Comparison of ENCODE assay signal across 11 mouse cellular contexts in the genomic region with DNA sequence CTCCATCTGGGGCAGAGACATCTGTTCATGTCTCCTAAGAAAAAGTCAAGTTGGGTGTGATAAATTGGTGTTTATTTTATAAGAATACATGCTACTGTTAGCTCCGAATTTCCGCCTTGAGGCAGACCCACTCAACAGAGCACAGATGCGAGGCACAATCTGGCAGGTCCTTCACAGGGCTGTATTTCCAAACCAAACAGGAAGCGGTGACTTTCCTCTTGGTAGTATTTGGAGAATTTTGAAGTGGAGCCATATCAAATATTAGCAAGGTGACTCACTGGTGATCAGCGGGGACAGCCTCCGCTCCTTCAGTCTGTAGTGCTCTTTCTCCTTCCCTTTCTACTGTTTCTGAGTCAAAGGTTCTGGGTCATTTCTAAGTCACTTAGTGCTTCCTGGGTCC.
A peak's percentile ranks its signal among the peaks of the same experiment; 100 is the strongest.
DNase-seq lines count a peak whose midpoint lies in the region; ATAC-seq and TF ChIP-seq lines count a peak whose summit lies in the region.
"Had no signal": no experiment of that assay in that cellular context is flagged by ENCODE, and none has a peak within 500 bp of the region (broad histone marks: within the 10 kb centered on the region; RNA-seq: fewer than 3 reads in every experiment).

No protein-coding gene starts in this region.

- H3K9me3 ChIP-seq in hindbrain, embryonic 13.5 days = no peaks in the 10 kb centered on the region
- H3K9me3 ChIP-seq in hindbrain, postnatal 0 days (ENCODE audit: low read length) = no peaks in the 10 kb centered on the region
- no peaks in the 10 kb centered on the region for H3K9me3 ChIP-seq in stomach, postnatal 0 days (ENCODE audit: control insufficient read depth, low read length)
- no peaks in the 10 kb centered on the region for H3K9me3 ChIP-seq in hindbrain, embryonic 10.5 days

- no peak for DNase-seq in hindbrain, postnatal 0 days (ENCODE audit: low spot score)
- peak; percentile 17 for DNase-seq in urinary bladder, postnatal 25 days (ENCODE audit: low spot score)
- no peak for DNase-seq in urinary bladder, postnatal 4 days (ENCODE audit: low spot score in 2 of 2)
- peak; percentile 62 to 74 for DNase-seq in layer of hippocampus, adult 8-10 months (ENCODE audit: low spot score in 2 of 2)
- peak; percentile 71 for DNase-seq in stomach, postnatal 0 days (ENCODE audit: low spot score)
- DNase-seq in thymus, adult 2 months = no peak
- no peak for DNase-seq in hindbrain, embryonic 10.5 days (ENCODE audit: low spot score)
- DNase-seq: adrenal gland, adult 8-10 months; spleen, adult 18-20 months had no signal

- TF ChIP-seq CTCF in hindbrain, postnatal 0 days (IDR thresholded peaks at IDR 0.05; ENCODE audit: low read depth) = no peak
- TF ChIP-seq CTCF in stomach, postnatal 0 days (IDR thresholded peaks at IDR 0.05; ENCODE audit: low read depth) = no peak
- no peak for TF ChIP-seq CTCF in thymus, adult 2 months (IDR thresholded peaks at IDR 0.05; ENCODE audit: borderline replicate concordance, control insufficient read depth, extremely low read depth, insufficient read depth, low read length, poor library complexity)

- peak overlapping the region; percentile 8; the same call in 1 of the 2 replicates for H3K27ac ChIP-seq in hindbrain, embryonic 13.5 days
- H3K27ac ChIP-seq in hindbrain, postnatal 0 days = no peak overlapping the region
- H3K27ac ChIP-seq in stomach, postnatal 0 days (replicated peaks) = peak overlapping the region; percentile 56; the same call in 1 of the 2 replicates
- no peak overlapping the region for H3K27ac ChIP-seq in thymus, adult 2 months (ENCODE audit: control insufficient read depth, insufficient read depth, low read length)
- H3K27ac ChIP-seq in hindbrain, embryonic 10.5 days = no peak overlapping the region

- TF ChIP-seq POLR2A in thymus, adult 2 months (IDR thresholded peaks at IDR 0.05; ENCODE audit: control insufficient read depth, extremely low read depth, insufficient read depth, low read length, poor library complexity) = no peak

- H3K27me3 ChIP-seq in hindbrain, embryonic 13.5 days = no peaks in the 10 kb centered on the region
- H3K27me3 ChIP-seq in hindbrain, postnatal 0 days (ENCODE audit: insufficient read depth, low read length) = no peaks in the 10 kb centered on the region
- no peaks in the 10 kb centered on the region for H3K27me3 ChIP-seq in stomach, postnatal 0 days (ENCODE audit: control insufficient read depth, insufficient read depth, low read length)
- no peaks in the 10 kb centered on the region for H3K27me3 ChIP-seq in thymus, adult 2 months (ENCODE audit: control insufficient read depth, insufficient read depth, low read length)
- no peaks in the 10 kb centered on the region for H3K27me3 ChIP-seq in hindbrain, embryonic 10.5 days (ENCODE audit: insufficient read depth, poor library complexity, severe bottlenecking)

- 94% methylated on average over 6 of the region's 6 CpGs for WGBS in hindbrain, embryonic 13.5 days
- 76% methylated on average over 6 of the region's 6 CpGs for WGBS in hindbrain, postnatal 0 days
- 31% methylated on average over 6 of the region's 6 CpGs for WGBS in stomach, postnatal 0 days
- WGBS in thymus, adult 2 months = 91% methylated on average over 6 of the region's 6 CpGs
- 89% methylated on average over 6 of the region's 6 CpGs for WGBS in hindbrain, embryonic 10.5 days

- H3K4me3 ChIP-seq in hindbrain, embryonic 13.5 days = no peak overlapping the region
- no peak overlapping the region for H3K4me3 ChIP-seq in hindbrain, postnatal 0 days (ENCODE audit: low read length)
- H3K4me3 ChIP-seq in stomach, postnatal 0 days (ENCODE audit: low read depth, low read length) = no peak overlapping the region
- H3K4me3 ChIP-seq in thymus, adult 2 months (ENCODE audit: control insufficient read depth, insufficient read depth, low read length) = no peak overlapping the region
- no peak overlapping the region for H3K4me3 ChIP-seq in hindbrain, embryonic 10.5 days

- ATAC-seq in hindbrain, embryonic 13.5 days (ENCODE audit: low FRiP score) = no peak
- no peak for ATAC-seq in hindbrain, postnatal 0 days
- ATAC-seq in stomach, postnatal 0 days (ENCODE audit: low FRiP score, low TSS enrichment) = peak; percentile 91

- peaks cover 58% of the 10 kb centered on the region for H3K36me3 ChIP-seq in hindbrain, embryonic 13.5 days
- peaks cover 25% of the 10 kb centered on the region for H3K36me3 ChIP-seq in hindbrain, postnatal 0 days (ENCODE audit: insufficient read depth, low read length)
- no peaks in the 10 kb centered on the region for H3K36me3 ChIP-seq in stomach, postnatal 0 days (ENCODE audit: control insufficient read depth, insufficient read depth, low read length)
- H3K36me3 ChIP-seq in thymus, adult 2 months (ENCODE audit: control insufficient read depth, insufficient read depth, low read length) = no peaks in the 10 kb centered on the region
- H3K36me3 ChIP-seq in hindbrain, embryonic 10.5 days = peaks cover 98% of the 10 kb centered on the region

- TF ChIP-seq EP300 in stomach, postnatal 0 days (optimal IDR thresholded peaks at IDR 0.05) = no peak

- H3K4me1 ChIP-seq in hindbrain, embryonic 13.5 days (replicated peaks) = peaks cover 13% of the 10 kb centered on the region
- no peaks in the 10 kb centered on the region for H3K4me1 ChIP-seq in hindbrain, postnatal 0 days (ENCODE audit: insufficient read depth, low read length)
- peaks cover 4% of the 10 kb centered on the region for H3K4me1 ChIP-seq in stomach, postnatal 0 days (replicated peaks; ENCODE audit: control insufficient read depth, insufficient read depth)
- no peaks in the 10 kb centered on the region for H3K4me1 ChIP-seq in thymus, adult 2 months (replicated peaks; ENCODE audit: control insufficient read depth, insufficient read depth, low read length)
- H3K4me1 ChIP-seq in hindbrain, embryonic 10.5 days (replicated peaks) = no peaks in the 10 kb centered on the region

- H3K9ac ChIP-seq in hindbrain, embryonic 13.5 days = no peak overlapping the region
- no peak overlapping the region for H3K9ac ChIP-seq in hindbrain, postnatal 0 days (replicated peaks; ENCODE audit: low read length)
- H3K9ac ChIP-seq in stomach, postnatal 0 days (ENCODE audit: low read length) = no peak overlapping the region

- no peak overlapping the region for H3K4me2 ChIP-seq in hindbrain, embryonic 13.5 days
- H3K4me2 ChIP-seq in hindbrain, postnatal 0 days (ENCODE audit: low read depth, low read length) = no peak overlapping the region
- no peak overlapping the region for H3K4me2 ChIP-seq in stomach, postnatal 0 days (replicated peaks; ENCODE audit: low read depth)
- H3K4me2 ChIP-seq: midbrain, embryonic 11.5 days had no signal

Comparison
In these comparisons a context has a peak if more than half of its experiments do, and no peak if none do; other contexts are left out.
1. H3K27ac ChIP-seq: peak in hindbrain, embryonic 13.5 days (single experiment) and stomach, postnatal 0 days (single experiment); none in hindbrain, postnatal 0 days (single experiment), thymus, adult 2 months (single experiment) and hindbrain, embryonic 10.5 days (single experiment).
2. DNase-seq: peak in urinary bladder, postnatal 25 days (single experiment), layer of hippocampus, adult 8-10 months (2 of 2) and stomach, postnatal 0 days (single experiment); none in hindbrain, postnatal 0 days (single experiment), urinary bladder, postnatal 4 days (0 of 2), thymus, adult 2 months (single experiment) and hindbrain, embryonic 10.5 days (single experiment).